Mouse (Mus musculus): ENCODE data around the gene Ctf1. TPM values are rescaled to one million over a fixed set of nuclear protein-coding genes. Genes with fewer than 3 reads are reported as not detected.

Ctf1 gene
- polyA plus RNA-seq (2016; fragmentation: Nextera tagmentation; extraction: Ambion mirVana): 3.4 and 6.5 TPM in 2 replicates

GRCm38 (mm10) chr7:127712461-127713385 is at the start of gene Ctf1:
Gene Ctf1, plus strand, starts transcription at chr7:127712736.
- H3K4me1 ChIP-seq: peaks cover 31% of the 10 kb centered on the region
- peaks cover 11% of the 10 kb centered on the region; the same call in 1 of the 2 replicates for H3K27me3 ChIP-seq (ENCODE audit: insufficient read depth, poor library complexity, severe bottlenecking)
- no peaks in the 10 kb centered on the region for H3K36me3 ChIP-seq
- no peaks in the 10 kb centered on the region for H3K9me3 ChIP-seq
- DNase-seq (ENCODE audit: low spot score): peak; percentile 91
- H3K27ac ChIP-seq: peak within 1 kb of the TSS; percentile 89
- H3K4me3 ChIP-seq: peak within 1 kb of the TSS; percentile 56
- WGBS: 2% methylated on average over 28 of the region's 28 CpGs

GRCm38 (mm10) chr7:127662926-127663325 is 49.6 kb upstream of the Ctf1 start:
- DNase-seq (ENCODE audit: low spot score): no peak
- WGBS: 84% methylated on average over 6 of the region's 6 CpGs
- H3K4me3 ChIP-seq: no peak overlapping the region
- peaks cover 10% of the 10 kb centered on the region for H3K36me3 ChIP-seq
- H3K27me3 ChIP-seq (ENCODE audit: insufficient read depth, poor library complexity, severe bottlenecking): no peaks in the 10 kb centered on the region
- H3K9me3 ChIP-seq: no peaks in the 10 kb centered on the region
- no peak overlapping the region for H3K27ac ChIP-seq
- peaks cover 11% of the 10 kb centered on the region; the same call in 1 of the 2 replicates for H3K4me1 ChIP-seq

DNA sequence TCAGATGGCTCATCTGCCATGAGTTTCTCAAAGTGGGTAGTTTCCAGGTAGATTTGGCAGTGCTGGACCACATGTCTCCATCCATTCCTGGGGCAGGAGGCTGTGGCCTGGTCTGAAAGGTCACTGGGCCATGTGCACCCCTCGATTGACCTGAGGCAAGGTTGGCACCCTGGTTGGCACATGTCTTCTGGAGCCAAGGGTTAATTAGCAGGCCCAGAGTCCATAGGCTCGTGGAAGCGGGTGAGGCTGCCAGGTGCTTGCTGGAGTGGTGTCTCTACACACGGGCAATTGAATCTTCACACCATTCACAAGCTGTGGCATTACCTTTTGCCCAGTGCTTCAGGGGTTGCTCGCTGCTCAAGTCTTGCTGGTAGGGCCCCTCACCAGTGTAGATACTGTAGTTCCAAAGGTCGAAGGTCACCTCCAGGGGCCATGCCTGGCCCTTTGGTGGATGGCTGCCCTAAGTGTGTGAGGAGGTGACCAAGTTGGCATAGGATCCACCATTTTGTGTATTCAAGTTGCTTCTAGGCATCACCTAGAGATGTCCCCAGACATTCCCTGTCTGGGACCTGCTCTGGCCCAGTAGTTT is 46.4 kb upstream of the Ctf1 start:
- Histone ChIP-seq H3K9me3 (no peaks in the 10 kb centered on the region), H3K36me3 (peaks cover 10% of the 10 kb centered on the region), H3K27ac (no peak overlapping the region), H3K27me3 (ENCODE audit: insufficient read depth, poor library complexity, severe bottlenecking) (no peaks in the 10 kb centered on the region), H3K4me3 (no peak overlapping the region), H3K4me1 (peaks cover 11% of the 10 kb centered on the region; the same call in 1 of the 2 replicates)
- no peak for DNase-seq (ENCODE audit: low spot score)
- 85% methylated on average over 6 of the region's 6 CpGs for WGBS

- H3K27ac ChIP-seq: no peak overlapping the region
- 83% methylated on average over 13 of the region's 13 CpGs for WGBS
- H3K27me3 ChIP-seq (ENCODE audit: insufficient read depth, poor library complexity, severe bottlenecking): no peaks in the 10 kb centered on the region
- no peak overlapping the region for H3K4me3 ChIP-seq
- DNase-seq (ENCODE audit: low spot score): no peak
- no peaks in the 10 kb centered on the region for H3K9me3 ChIP-seq
- H3K36me3 ChIP-seq: peaks cover 10% of the 10 kb centered on the region
- H3K4me1 ChIP-seq: peaks cover 11% of the 10 kb centered on the region; the same call in 1 of the 2 replicates
Measured at GRCm38 (mm10) chr7:127666679-127667078, 45.9 kb upstream of the Ctf1 start.

DNA sequence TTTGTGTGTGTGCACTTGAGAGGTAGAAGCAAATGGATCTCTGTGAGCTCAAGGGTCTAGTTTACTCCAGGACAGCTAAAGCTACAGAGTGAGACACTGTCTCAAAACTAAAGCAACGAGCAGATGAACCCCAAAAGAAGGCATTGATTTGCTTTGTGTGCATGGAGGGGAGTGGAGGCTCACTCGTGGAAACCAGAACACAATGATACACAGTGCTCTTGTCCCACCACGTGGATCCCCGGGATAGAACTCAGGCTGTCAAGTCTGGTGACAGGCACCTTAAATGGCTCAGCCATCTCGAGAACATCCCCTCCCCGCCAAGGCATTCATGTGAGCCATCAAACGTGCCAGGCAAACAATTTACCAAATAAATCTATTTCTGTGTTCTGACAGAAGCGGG is 45.4 kb upstream of the Ctf1 start:
- 45% methylated on average over 8 of the region's 8 CpGs for WGBS
- Histone ChIP-seq H3K27ac (no peak overlapping the region), H3K9me3 (no peaks in the 10 kb centered on the region), H3K36me3 (peaks cover 10% of the 10 kb centered on the region), H3K4me1 (peaks cover 11% of the 10 kb centered on the region; the same call in 1 of the 2 replicates), H3K27me3 (ENCODE audit: insufficient read depth, poor library complexity, severe bottlenecking) (no peaks in the 10 kb centered on the region), H3K4me3 (no peak overlapping the region)
- no peak for DNase-seq (ENCODE audit: low spot score)

DNA sequence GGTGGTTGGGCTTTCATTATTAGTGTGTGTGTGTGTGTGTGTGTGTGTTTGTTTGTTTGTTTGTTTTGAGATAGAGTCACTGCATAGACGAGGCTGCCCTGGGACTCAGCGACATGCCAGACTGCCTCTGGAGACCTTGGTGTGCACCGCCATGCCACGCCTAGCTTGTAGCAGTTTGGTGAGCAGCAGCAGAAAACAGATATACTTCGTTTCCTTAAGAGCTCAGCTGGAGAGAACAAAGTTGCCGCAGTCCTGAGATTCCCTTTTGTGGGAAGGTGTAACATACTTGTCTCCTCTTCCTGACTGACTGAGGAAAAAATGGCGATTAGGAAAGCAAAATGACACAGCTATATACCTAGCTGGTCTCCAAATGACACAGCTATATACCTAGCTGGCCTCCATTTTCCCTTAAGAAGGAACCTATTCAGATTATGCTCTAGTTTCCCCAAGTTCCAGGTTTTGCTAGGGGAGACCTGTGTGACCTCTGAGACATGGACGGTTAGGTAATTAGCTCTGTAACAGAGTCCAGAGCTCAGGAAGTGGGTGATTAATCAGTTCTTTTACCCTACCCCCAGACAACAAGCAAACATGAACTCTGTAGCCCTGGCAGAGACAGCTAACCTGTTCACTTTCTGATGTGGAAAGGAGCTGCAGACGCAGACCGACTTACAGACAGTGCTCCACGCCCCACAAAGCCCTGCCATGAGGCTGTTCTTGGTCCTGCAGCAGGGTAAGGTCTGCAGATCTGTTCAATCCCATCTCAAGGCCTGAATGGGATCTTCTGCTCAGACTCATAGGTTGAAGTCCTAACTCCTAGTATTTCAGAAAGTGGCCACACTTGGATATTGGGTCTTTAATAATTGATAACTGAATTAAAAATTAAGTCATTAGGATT is 40.4 kb upstream of the Ctf1 start:
- H3K27ac ChIP-seq: no peak overlapping the region
- no peak overlapping the region for H3K4me3 ChIP-seq
- DNase-seq (ENCODE audit: low spot score): no peak
- H3K36me3 ChIP-seq: peaks cover 3% of the 10 kb centered on the region; the same call in 1 of the 2 replicates
- H3K27me3 ChIP-seq (ENCODE audit: insufficient read depth, poor library complexity, severe bottlenecking): no peaks in the 10 kb centered on the region
- 62% methylated on average over 11 of the region's 11 CpGs for WGBS
- H3K9me3 ChIP-seq: no peaks in the 10 kb centered on the region
- H3K4me1 ChIP-seq: peaks cover 16% of the 10 kb centered on the region

DNA sequence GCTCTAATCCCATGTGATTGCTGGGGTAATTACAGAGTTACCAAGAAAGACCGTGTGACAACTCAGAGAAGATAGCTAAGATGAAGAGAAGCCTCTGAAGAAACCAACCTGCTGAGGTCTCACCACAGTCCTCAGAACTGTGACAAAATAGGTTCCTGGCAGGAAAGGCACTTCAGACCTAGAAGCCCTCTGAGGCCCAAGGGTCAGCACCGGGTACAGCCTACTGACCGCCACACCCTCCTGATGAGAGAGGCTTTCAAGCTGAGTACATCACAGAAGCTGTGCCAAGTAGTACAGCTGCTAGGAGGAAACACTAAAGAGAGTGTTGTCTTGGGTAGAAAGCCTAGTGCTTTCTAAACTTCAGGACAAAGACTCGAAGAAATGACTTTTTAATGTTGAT is 39.8 kb upstream of the Ctf1 start:
- Histone ChIP-seq H3K36me3 (peaks cover 3% of the 10 kb centered on the region; the same call in 1 of the 2 replicates), H3K9me3 (no peaks in the 10 kb centered on the region), H3K4me3 (no peak overlapping the region), H3K27me3 (ENCODE audit: insufficient read depth, poor library complexity, severe bottlenecking) (no peaks in the 10 kb centered on the region), H3K27ac (no peak overlapping the region), H3K4me1 (peaks cover 10% of the 10 kb centered on the region)
- 69% methylated on average over 4 of the region's 4 CpGs for whole genome bisulfite sequencing
- DNase-seq (ENCODE audit: low spot score): no peak

GRCm38 (mm10) chr7:127674977-127675376 is 37.6 kb upstream of the Ctf1 start:
- peak; percentile 90 for DNase-seq (ENCODE audit: low spot score)
- H3K9me3 ChIP-seq: no peaks in the 10 kb centered on the region
- H3K27me3 ChIP-seq (ENCODE audit: insufficient read depth, poor library complexity, severe bottlenecking): no peaks in the 10 kb centered on the region
- no peak overlapping the region for H3K27ac ChIP-seq
- WGBS: under 1% methylated on average over 5 of the region's 5 CpGs
- H3K4me3 ChIP-seq: no peak overlapping the region
- H3K4me1 ChIP-seq: peaks cover 9% of the 10 kb centered on the region
- peaks cover 3% of the 10 kb centered on the region; the same call in 1 of the 2 replicates for H3K36me3 ChIP-seq

DNA sequence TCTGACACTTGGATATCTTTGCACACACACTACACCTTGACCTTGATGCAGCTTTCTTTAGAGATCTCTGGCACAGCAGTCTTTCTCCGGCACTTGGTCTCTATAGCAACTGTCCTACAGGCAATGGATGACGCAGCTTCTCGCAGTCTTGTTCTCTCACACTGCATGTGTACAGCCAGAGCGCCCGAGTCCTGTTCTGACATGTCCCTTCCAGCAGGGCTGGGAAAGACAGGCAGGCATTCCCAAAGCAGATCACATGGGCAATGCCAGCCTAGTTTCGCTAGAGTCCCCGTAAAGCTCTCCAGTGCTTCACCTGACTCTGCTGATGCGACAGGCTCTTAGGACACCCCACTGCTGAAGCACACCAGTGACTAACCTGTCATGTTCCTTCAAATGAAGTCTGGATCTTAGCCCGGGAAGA is 37.1 kb upstream of the Ctf1 start:
- no peak for DNase-seq (ENCODE audit: low spot score)
- Histone ChIP-seq H3K9me3 (no peaks in the 10 kb centered on the region), H3K4me1 (peaks cover 9% of the 10 kb centered on the region), H3K27me3 (ENCODE audit: insufficient read depth, poor library complexity, severe bottlenecking) (no peaks in the 10 kb centered on the region), H3K27ac (0 out of 2 replicates have a peak overlapping the region, but pooled peaks have one; percentile 30), H3K36me3 (peaks cover 3% of the 10 kb centered on the region; the same call in 1 of the 2 replicates), H3K4me3 (no peak overlapping the region)
- 71% methylated on average over 9 of the region's 9 CpGs for WGBS

DNA sequence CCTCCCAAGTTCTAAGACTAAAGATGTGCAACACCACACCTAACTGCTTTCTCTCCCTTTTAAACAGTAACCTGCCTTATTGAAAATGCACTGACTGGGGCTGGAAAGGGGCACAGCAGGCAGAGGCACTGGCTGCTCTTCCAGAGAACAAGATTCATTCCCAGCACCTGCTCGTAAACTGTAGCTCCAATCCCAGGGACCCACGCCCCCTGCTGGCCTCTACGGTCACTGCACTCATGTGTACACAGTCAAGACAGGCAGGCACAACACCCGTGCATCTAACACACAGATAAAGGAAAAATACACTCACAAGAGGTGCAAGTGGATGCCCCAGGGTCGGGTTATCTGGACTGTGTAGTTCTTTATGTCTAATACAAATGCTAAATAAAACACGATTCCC is 35.5 kb upstream of the Ctf1 start:
- no peak overlapping the region for H3K27ac ChIP-seq
- peaks cover 3% of the 10 kb centered on the region; the same call in 1 of the 2 replicates for H3K36me3 ChIP-seq
- H3K27me3 ChIP-seq (ENCODE audit: insufficient read depth, poor library complexity, severe bottlenecking): no peaks in the 10 kb centered on the region
- H3K9me3 ChIP-seq: no peaks in the 10 kb centered on the region
- 60% methylated on average over 6 of the region's 6 CpGs for WGBS
- DNase-seq (ENCODE audit: low spot score): no peak
- H3K4me3 ChIP-seq: no peak overlapping the region
- H3K4me1 ChIP-seq: peaks cover 16% of the 10 kb centered on the region

- no peak for DNase-seq (ENCODE audit: low spot score)
- Histone ChIP-seq H3K36me3 (peaks cover 3% of the 10 kb centered on the region; the same call in 1 of the 2 replicates), H3K4me1 (peaks cover 21% of the 10 kb centered on the region), H3K27ac (no peak overlapping the region), H3K9me3 (no peaks in the 10 kb centered on the region), H3K4me3 (no peak overlapping the region), H3K27me3 (ENCODE audit: insufficient read depth, poor library complexity, severe bottlenecking) (no peaks in the 10 kb centered on the region)
- 88% methylated on average over 4 of the region's 4 CpGs for whole genome bisulfite sequencing
Measured at GRCm38 (mm10) chr7:127677609-127678008, 34.9 kb upstream of the Ctf1 start.

DNA sequence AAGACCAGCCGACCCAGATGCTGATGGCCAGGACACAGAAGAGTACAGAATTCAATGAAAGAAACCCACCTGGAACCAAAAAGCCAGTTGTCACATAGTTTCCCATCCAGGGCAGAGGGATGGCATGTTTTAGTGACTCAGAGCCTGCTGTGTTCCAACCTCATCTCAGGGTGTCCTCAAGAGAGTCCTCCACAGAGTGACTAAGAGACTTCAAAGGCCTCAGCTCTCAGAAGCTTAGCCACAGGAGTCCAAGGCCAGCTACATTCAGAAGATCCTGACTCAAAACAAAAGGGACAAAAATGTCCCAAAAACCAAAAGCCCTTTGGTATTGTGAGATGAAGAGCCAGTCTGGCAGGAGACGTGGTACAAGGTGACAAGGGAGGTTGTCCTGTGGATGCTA is 33.7 kb upstream of the Ctf1 start:
- Histone ChIP-seq H3K27ac (no peak overlapping the region), H3K9me3 (no peaks in the 10 kb centered on the region), H3K4me3 (no peak overlapping the region), H3K27me3 (ENCODE audit: insufficient read depth, poor library complexity, severe bottlenecking) (no peaks in the 10 kb centered on the region), H3K4me1 (peaks cover 30% of the 10 kb centered on the region), H3K36me3 (peaks cover 3% of the 10 kb centered on the region; the same call in 1 of the 2 replicates)
- 75% methylated on average over 2 of the region's 2 CpGs for WGBS
- no peak for DNase-seq (ENCODE audit: low spot score)
